Mouse (Mus musculus): ENCODE data around the gene Cmss1.

DNA sequence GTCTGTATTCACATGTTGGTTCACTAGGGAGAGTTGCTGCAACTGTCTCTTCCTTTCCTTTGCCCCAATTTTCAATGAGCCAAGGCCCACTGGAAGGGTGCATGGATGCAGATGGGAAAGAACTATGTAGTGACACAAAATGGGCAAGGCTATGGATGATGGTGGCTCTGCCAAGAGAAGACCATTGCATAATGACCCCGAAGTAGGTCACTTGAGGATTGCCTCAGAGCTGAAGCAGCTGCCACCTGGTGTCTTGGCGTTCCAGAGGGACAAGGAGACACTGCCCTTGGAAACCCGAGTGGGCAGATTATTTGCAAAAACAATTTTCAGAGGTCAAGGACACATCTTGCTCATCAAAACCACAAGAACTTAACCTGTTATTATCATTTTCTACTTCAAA is 257.6 kb downstream of the Cmss1 start:
- TF ChIP-seq EP300 (IDR thresholded peaks at IDR 0.05; ENCODE audit: low read depth) (no peak), CTCF (IDR thresholded peaks at IDR 0.05; ENCODE audit: low read depth) (no peak)
